In genomic region chr8:86779207-86779606, GRCm38 (mm10) we compare ENCODE assay signal across 22 mouse cellular contexts. TPM values are rescaled to one million over a fixed set of nuclear protein-coding genes. Genes with fewer than 3 reads are reported as not detected.
DNase-seq lines count a peak whose midpoint lies in the region; ATAC-seq and TF ChIP-seq lines count a peak whose summit lies in the region.
"Had no signal": no experiment of that assay in that cellular context is flagged by ENCODE, and none has a peak within 500 bp of the region (broad histone marks: within the 10 kb centered on the region; RNA-seq: fewer than 3 reads in every experiment).

No protein-coding gene starts in this region.

- DNase-seq in heart, postnatal 0 days (ENCODE audit: low spot score) = no peak
- no peak for DNase-seq in heart, postnatal 36 days
- no peak for DNase-seq in lung, postnatal 36 days
- peak; percentile 11 for DNase-seq in splenic B cell, adult 2 months (ENCODE audit: low read depth, low spot score)
- no peak for DNase-seq in cerebellum, adult 11 months
- DNase-seq in adipocyte (ENCODE audit: low spot score) = no peak
- no peak for DNase-seq in left cerebral cortex, postnatal 10 days (ENCODE audit: extremely low spot score in 1 of 2, low spot score in 2 of 2)
- DNase-seq: adrenal gland, postnatal 25 days; cerebellum, adult 9-10 months; heart, adult 2 months; heart, postnatal 14 days; layer of hippocampus, postnatal 36 days; left cerebral cortex, postnatal 4 days had no signal

- H3K27ac ChIP-seq in heart, postnatal 0 days (ENCODE audit: low read depth) = peak overlapping the region; percentile 23; the same call in 1 of the 2 replicates
- H3K27ac ChIP-seq in lung, embryonic 15.5 days = peak overlapping the region; percentile 53; the same call in 1 of the 2 replicates
- H3K27ac ChIP-seq: forebrain, embryonic 15.5 days; heart, adult 2 months; hindbrain, postnatal 0 days; liver, embryonic 15.5 days; macrophage; midbrain, embryonic 13.5 days had no signal

- intact Hi-C loops in heart, postnatal 36 days (cut with DNase I) = no loop called here
- intact Hi-C loops in left cerebral cortex, postnatal 10 days (cut with DNase I) = no loop called here

- no peak for TF ChIP-seq EP300 in heart, postnatal 0 days (IDR thresholded peaks at IDR 0.05; ENCODE audit: low read depth)

- H3K4me2 ChIP-seq in heart, postnatal 0 days (ENCODE audit: low read depth, low read length) = no peak overlapping the region
- no peak overlapping the region for H3K4me2 ChIP-seq in lung, embryonic 15.5 days
- H3K4me2 ChIP-seq: forebrain, embryonic 15.5 days; liver, embryonic 15.5 days; midbrain, embryonic 13.5 days had no signal

- H3K4me3 ChIP-seq in heart, postnatal 0 days (ENCODE audit: low read depth, low read length) = no peak overlapping the region
- H3K4me3 ChIP-seq in lung, embryonic 15.5 days = no peak overlapping the region
- H3K4me3 ChIP-seq: erythroblast, embryonic 14.5 days; forebrain, embryonic 15.5 days; heart, adult 2 months; liver, embryonic 15.5 days; midbrain, embryonic 13.5 days; myocyte had no signal

- H3K9ac ChIP-seq in heart, postnatal 0 days (replicated peaks; ENCODE audit: low read depth, low read length) = no peak overlapping the region
- H3K9ac ChIP-seq in lung, embryonic 15.5 days = no peak overlapping the region
- H3K9ac ChIP-seq: forebrain, embryonic 15.5 days; liver, embryonic 15.5 days; midbrain, embryonic 13.5 days had no signal

- no peaks in the 10 kb centered on the region for H3K27me3 ChIP-seq in heart, postnatal 0 days (ENCODE audit: control insufficient read depth, insufficient read depth, low read length)
- H3K27me3 ChIP-seq in lung, embryonic 15.5 days = no peaks in the 10 kb centered on the region
- no peaks in the 10 kb centered on the region for H3K27me3 ChIP-seq in splenic B cell, adult 2 months (ENCODE audit: control insufficient read depth, insufficient read depth, low read length, poor library complexity, severe bottlenecking)
- H3K27me3 ChIP-seq: forebrain, embryonic 15.5 days; midbrain, embryonic 13.5 days had no signal

- no peaks in the 10 kb centered on the region for H3K36me3 ChIP-seq in heart, postnatal 0 days (replicated peaks; ENCODE audit: control insufficient read depth, insufficient read depth, low read length)
- no peaks in the 10 kb centered on the region for H3K36me3 ChIP-seq in lung, embryonic 15.5 days
- no peaks in the 10 kb centered on the region for H3K36me3 ChIP-seq in splenic B cell, adult 2 months (ENCODE audit: control insufficient read depth, insufficient read depth, low read length, poor library complexity, severe bottlenecking)
- H3K36me3 ChIP-seq: forebrain, embryonic 15.5 days; G1E; liver, embryonic 15.5 days; midbrain, embryonic 13.5 days had no signal

- ATAC-seq in heart, postnatal 0 days (ENCODE audit: insufficient read depth, low read depth) = no peak
- ATAC-seq in lung, embryonic 15.5 days (ENCODE audit: borderline replicate concordance, extremely low read depth, low FRiP score, low TSS enrichment) = no peak
- ATAC-seq: forebrain, embryonic 15.5 days; hindbrain, postnatal 0 days; midbrain, embryonic 13.5 days had no signal

- no peaks in the 10 kb centered on the region for H3K4me1 ChIP-seq in heart, postnatal 0 days (ENCODE audit: control insufficient read depth, insufficient read depth)
- peaks cover 11% of the 10 kb centered on the region; the same call in 1 of the 2 replicates for H3K4me1 ChIP-seq in lung, embryonic 15.5 days
- H3K4me1 ChIP-seq: forebrain, embryonic 15.5 days; liver, embryonic 15.5 days; midbrain, embryonic 13.5 days had no signal

- no peak for TF ChIP-seq CTCF in heart, postnatal 0 days (IDR thresholded peaks at IDR 0.05; ENCODE audit: low read depth)

- 70% methylated on average over 8 of the region's 8 CpGs for WGBS in heart, postnatal 0 days
- WGBS in lung, embryonic 15.5 days = 69% methylated on average over 8 of the region's 8 CpGs

- no peaks in the 10 kb centered on the region for H3K9me3 ChIP-seq in heart, postnatal 0 days (replicated peaks; ENCODE audit: control insufficient read depth, low read length)
- H3K9me3 ChIP-seq in lung, embryonic 15.5 days = no peaks in the 10 kb centered on the region
- H3K9me3 ChIP-seq: forebrain, embryonic 15.5 days; G1E; liver, embryonic 15.5 days; midbrain, embryonic 13.5 days had no signal

RNA-seq across cellular contexts. Expression of gene Siah1a, which starts 33.5 kb away (rescaled TPM):
- 40.4 and 61.8 TPM in 2 replicates for total RNA-seq in heart, postnatal 0 days (2014; rRNA removed; ENCODE audit: low replicate concordance)
- polyA plus RNA-seq in heart, postnatal 0 days (2015; fragmentation: Nextera tagmentation; extraction: Ambion mirVana) = 29.7 and 31.0 TPM in 2 replicates
- total RNA-seq in heart, postnatal 36 days (2021) = 10 to 100 TPM; 16.1 to 17.7 TPM
- 49.9 and 50.8 TPM in 2 replicates for polyA plus RNA-seq in lung, embryonic 15.5 days (2015; fragmentation: Nextera tagmentation; extraction: Ambion mirVana)
- 10 to 100 TPM; 33.4 to 35.7 TPM for total RNA-seq in left cerebral cortex, postnatal 10 days (2021)

RNA-seq across cellular contexts. Expression of gene Gm10638, which starts 33.7 kb away (rescaled TPM):
- total RNA-seq in heart, postnatal 0 days (2014; rRNA removed; ENCODE audit: low replicate concordance) = 4.1 TPM in 1 of 2 replicates, not detected in the other
- 4.6 and 5.9 TPM in 2 replicates for polyA plus RNA-seq in heart, postnatal 0 days (2015; fragmentation: Nextera tagmentation; extraction: Ambion mirVana)
- 1 to 10 TPM; 3.5 to 3.8 TPM for total RNA-seq in heart, postnatal 36 days (2021)
- 4.0 and 5.0 TPM in 2 replicates for polyA plus RNA-seq in lung, embryonic 15.5 days (2015; fragmentation: Nextera tagmentation; extraction: Ambion mirVana)
- 1 to 10 TPM; 4.0 to 4.3 TPM for total RNA-seq in left cerebral cortex, postnatal 10 days (2021)
- total RNA-seq: hindbrain, postnatal 0 days had no signal
- polyA plus RNA-seq: macrophage had no signal
